Mouse (Mus musculus) gastrocnemius, adult 18-20 months (tissue): ENCODE results near the gene Prkd2. TPM values are rescaled to one million over a fixed set of nuclear protein-coding genes. Genes with fewer than 3 reads are reported as not detected.

Experiments used
- DNase-seq: peaks from one replicate; pipeline ENCODE4 v3.0.0; 2021; ENCODE audit warnings: low spot score
- total RNA-seq, 2 experiments: library from RNA; stranded (reverse); gene quantifications; 2 replicates each; pipeline ENCODE4 v1.2.3; 2021

Gene Prkd2
- total RNA-seq, 2 experiments from 2014 or later: 4.9 to 5.9 TPM

GRCm38 (mm10) chr7:16892352-16892730, 49.6 kb downstream of the Prkd2 start:
- DNase-seq: no peak

- DNase-seq: no peak
Measured at GRCm38 (mm10) chr7:16893612-16894011, 50.9 kb downstream of the Prkd2 start.

GRCm38 (mm10) chr7:16894279-16894678, 51.6 kb downstream of the Prkd2 start:
- DNase-seq: no peak

- DNase-seq: peak; percentile 82
Measured at GRCm38 (mm10) chr7:16895000-16895399, 52.3 kb downstream of the Prkd2 start.

- no peak for DNase-seq
Measured at GRCm38 (mm10) chr7:16895511-16895910, 52.8 kb downstream of the Prkd2 start.

GRCm38 (mm10) chr7:16900526-16900925, 57.8 kb downstream of the Prkd2 start:
- DNase-seq: peak; percentile 47

- DNase-seq: no peak
Measured at GRCm38 (mm10) chr7:16903439-16903955, 60.8 kb downstream of the Prkd2 start.

- no peak for DNase-seq
Measured at GRCm38 (mm10) chr7:16904120-16904675, 61.5 kb downstream of the Prkd2 start.

GRCm38 (mm10) chr7:16905491-16906021, 62.9 kb downstream of the Prkd2 start:
- peak; percentile 52 for DNase-seq

GRCm38 (mm10) chr7:16906281-16906680, 63.6 kb downstream of the Prkd2 start, which contains the start of gene Ptgir:
TSS of gene Ptgir (plus strand) at chr7:16906490.
- DNase-seq: peak; percentile 87

GRCm38 (mm10) chr7:16906889-16907559, 64.3 kb downstream of the Prkd2 start:
- DNase-seq: no peak

GRCm38 (mm10) chr7:16907842-16908241, 65.1 kb downstream of the Prkd2 start:
- DNase-seq: no peak

GRCm38 (mm10) chr7:16908367-16908766, 65.7 kb downstream of the Prkd2 start:
- DNase-seq: no peak

- no peak for DNase-seq
Measured at GRCm38 (mm10) chr7:16908859-16909258, 66.2 kb downstream of the Prkd2 start.

- DNase-seq: no peak
Measured at GRCm38 (mm10) chr7:16909909-16910308, 67.2 kb downstream of the Prkd2 start.

- DNase-seq: no peak
Measured at GRCm38 (mm10) chr7:16911904-16912303, 69.2 kb downstream of the Prkd2 start.

- DNase-seq: peak; percentile 67
Measured at GRCm38 (mm10) chr7:16912360-16912759, 69.7 kb downstream of the Prkd2 start.

- peak; percentile 82 for DNase-seq
Measured at GRCm38 (mm10) chr7:16913806-16914452, 71.2 kb downstream of the Prkd2 start.

- DNase-seq: no peak
Measured at GRCm38 (mm10) chr7:16914453-16915343, 72.0 kb downstream of the Prkd2 start.

GRCm38 (mm10) chr7:16915461-16916340, 73.0 kb downstream of the Prkd2 start:
- no peak for DNase-seq
